Comparison of ENCODE assay signal across 30 mouse cellular contexts in the genomic region with DNA sequence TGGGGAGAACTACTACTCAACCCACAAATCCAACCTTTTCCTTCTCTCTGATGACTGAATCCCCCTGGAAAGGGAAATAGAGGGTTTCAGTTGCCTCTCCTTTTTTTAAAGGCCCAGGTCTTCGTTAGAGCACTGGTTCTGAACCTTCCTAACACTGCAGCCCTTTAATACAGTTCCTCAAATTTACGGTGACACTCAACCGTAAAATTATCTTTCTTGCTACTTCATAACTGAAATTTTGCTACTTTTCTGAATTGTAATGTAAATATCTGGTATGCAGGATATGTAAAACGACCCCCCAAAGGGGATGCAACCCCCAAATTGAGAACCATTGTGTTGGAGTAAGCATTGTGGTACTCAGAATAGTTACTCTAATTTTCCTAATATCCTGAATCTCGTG.
"Had no signal": no experiment of that assay in that cellular context is flagged by ENCODE, and none has a peak within 500 bp of the region (broad histone marks: within the 10 kb centered on the region; RNA-seq: fewer than 3 reads in every experiment).

No protein-coding gene starts in this region.

- DNase-seq: heart, postnatal 10 days; heart, postnatal 14 days; heart, postnatal 36 days; heart, postnatal 4 days; kidney, adult 11 months; kidney, adult 18-20 months; kidney, adult 2 months; kidney, adult 8-10 months; kidney, adult 9 months; kidney, postnatal 10 days; kidney, postnatal 14 days; kidney, postnatal 25 days; kidney, postnatal 36 days; kidney, postnatal 4 days; layer of hippocampus, adult 9-11 months; layer of hippocampus, postnatal 36 days had no signal

- H3K4me3 ChIP-seq: heart, embryonic 12.5 days; heart, embryonic 13.5 days; heart, embryonic 15.5 days; hindbrain, embryonic 10.5 days; hindbrain, embryonic 12.5 days; hindbrain, embryonic 13.5 days; hindbrain, embryonic 15.5 days; intestine, embryonic 15.5 days; kidney, embryonic 15.5 days; layer of hippocampus, adult 2 months; left cerebral cortex, adult 2 months had no signal

- H3K9ac ChIP-seq: heart, embryonic 12.5 days; heart, embryonic 13.5 days; heart, embryonic 15.5 days; hindbrain, embryonic 12.5 days; hindbrain, embryonic 13.5 days; hindbrain, embryonic 14.5 days; hindbrain, embryonic 15.5 days; intestine, embryonic 15.5 days; kidney, embryonic 15.5 days had no signal

- H3K9me3 ChIP-seq: heart, embryonic 12.5 days; heart, embryonic 13.5 days; heart, embryonic 15.5 days; hindbrain, embryonic 10.5 days; hindbrain, embryonic 12.5 days; hindbrain, embryonic 13.5 days; hindbrain, embryonic 15.5 days; intestine, embryonic 15.5 days; kidney, embryonic 15.5 days had no signal

- H3K4me1 ChIP-seq: heart, embryonic 15.5 days; hindbrain, embryonic 10.5 days; hindbrain, embryonic 12.5 days; hindbrain, embryonic 13.5 days; hindbrain, embryonic 15.5 days; intestine, embryonic 15.5 days; kidney, embryonic 15.5 days had no signal

- H3K27ac ChIP-seq: heart, embryonic 13.5 days; heart, embryonic 15.5 days; hindbrain, embryonic 10.5 days; hindbrain, embryonic 12.5 days; hindbrain, embryonic 13.5 days; hindbrain, embryonic 14.5 days; hindbrain, embryonic 15.5 days; hindbrain, postnatal 0 days; intestine, embryonic 15.5 days; kidney, embryonic 15.5 days; kidney, postnatal 0 days; layer of hippocampus, adult 2 months; left cerebral cortex, adult 2 months had no signal

- H3K27me3 ChIP-seq: heart, embryonic 12.5 days; heart, embryonic 13.5 days; heart, embryonic 15.5 days; hindbrain, embryonic 12.5 days; hindbrain, embryonic 13.5 days; hindbrain, embryonic 15.5 days; intestine, embryonic 15.5 days; kidney, embryonic 15.5 days had no signal

- H3K36me3 ChIP-seq: heart, embryonic 12.5 days; heart, embryonic 13.5 days; heart, embryonic 15.5 days; hindbrain, embryonic 10.5 days; hindbrain, embryonic 12.5 days; hindbrain, embryonic 13.5 days; hindbrain, embryonic 15.5 days; intestine, embryonic 15.5 days; kidney, embryonic 15.5 days had no signal
